Mouse (Mus musculus) kidney, adult 8-10 months (tissue): ENCODE data around the gene Dennd2a.
"Not testable (repeated sequence)": the region's sequence is repeated elsewhere in the genome, so short reads cannot be mapped to it uniquely, and the experiment has no call there.

Experiments used
- DNase-seq, 2 experiments: peaks; one replicate each; pipeline ENCODE4 v3.0.0; 2022

Dennd2a gene

GRCm38 (mm10) chr6:39445801-39446572 is 111.7 kb downstream of the Dennd2a start:
- no peak for DNase-seq

DNA sequence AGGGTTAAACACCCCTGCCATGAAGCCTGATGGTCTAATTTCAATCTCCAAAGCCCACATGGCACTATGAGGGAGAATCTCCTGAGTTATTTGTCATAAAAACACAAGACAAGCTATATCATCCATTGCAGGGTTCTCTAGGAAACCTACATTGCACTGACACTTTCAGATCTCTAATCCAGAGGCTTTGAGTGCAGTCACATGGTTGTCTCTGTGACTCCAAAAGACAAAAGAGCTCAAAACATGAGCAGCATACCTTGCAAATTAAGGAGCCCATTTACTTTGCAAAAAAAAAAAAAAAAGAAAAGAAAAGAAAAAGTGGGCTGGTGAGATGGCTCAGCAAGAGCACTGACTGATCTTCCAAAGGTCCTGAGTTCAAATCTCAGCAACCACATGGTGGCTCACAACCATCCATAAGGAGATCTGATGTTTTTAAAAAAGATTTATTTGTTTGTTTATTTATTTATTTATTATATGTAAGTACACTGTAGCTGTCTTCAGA is 114.8 kb downstream of the Dennd2a start:
- DNase-seq, result no peak

DNA sequence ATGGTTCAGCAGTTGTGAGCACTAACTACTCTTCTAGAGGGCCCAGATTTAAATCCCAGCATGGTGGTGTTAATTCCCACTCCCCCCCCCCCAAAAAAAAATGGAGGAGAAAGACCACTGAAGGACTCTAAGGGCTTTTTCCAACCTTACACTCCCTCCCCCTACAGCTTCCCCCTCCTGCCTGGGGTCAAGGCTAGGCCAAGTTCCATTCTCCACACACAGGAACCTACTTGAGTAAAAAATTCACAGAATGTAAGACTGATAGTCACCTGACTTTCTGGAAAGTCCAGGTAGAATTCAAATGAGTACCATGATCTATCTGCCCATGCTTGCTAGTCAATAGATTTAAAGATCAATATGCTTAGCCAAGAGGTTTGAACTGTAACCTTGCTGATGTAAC is 117.5 kb downstream of the Dennd2a start:
- no peak for DNase-seq

DNA sequence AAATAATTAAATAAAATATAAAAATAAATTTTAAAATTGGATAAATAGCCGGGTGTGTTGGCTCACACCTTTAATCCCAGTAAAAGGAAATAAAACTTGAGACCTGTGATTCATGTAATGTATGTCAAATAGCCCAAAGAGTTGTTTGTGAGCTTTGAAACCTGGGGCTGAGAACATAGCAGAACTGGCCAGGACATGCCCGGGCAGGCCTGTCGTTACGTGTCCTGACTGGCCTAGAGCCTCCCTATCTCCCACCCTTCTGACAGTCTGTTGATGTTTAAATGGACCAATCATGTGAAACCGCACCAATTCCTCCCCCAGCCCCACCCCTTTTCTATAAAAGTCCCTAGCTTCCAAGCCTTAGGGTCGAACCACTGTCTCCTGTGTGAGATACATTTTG is 120.1 kb downstream of the Dennd2a start:
- not testable (repeated sequence) for DNase-seq

DNA sequence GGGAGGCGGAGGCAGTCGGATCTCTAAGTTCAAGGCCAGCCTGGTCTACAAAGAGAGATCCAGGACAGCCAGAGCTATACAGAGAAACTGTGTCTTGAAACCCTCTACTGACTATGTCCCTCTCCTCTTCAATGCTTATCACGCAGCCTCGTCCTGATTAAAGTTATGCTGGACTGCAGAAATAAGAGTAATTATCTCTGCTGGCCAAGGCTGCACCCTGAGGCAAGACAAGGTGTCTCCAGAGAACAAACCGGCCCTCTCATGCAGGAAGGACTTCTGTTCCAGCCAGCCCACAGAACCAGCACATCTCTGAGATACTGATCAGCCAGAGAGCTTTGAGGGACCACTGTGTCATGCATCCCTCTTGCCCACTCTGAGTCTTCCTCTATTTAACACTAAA is 121.8 kb downstream of the Dennd2a start:
- DNase-seq, result no peak

DNA sequence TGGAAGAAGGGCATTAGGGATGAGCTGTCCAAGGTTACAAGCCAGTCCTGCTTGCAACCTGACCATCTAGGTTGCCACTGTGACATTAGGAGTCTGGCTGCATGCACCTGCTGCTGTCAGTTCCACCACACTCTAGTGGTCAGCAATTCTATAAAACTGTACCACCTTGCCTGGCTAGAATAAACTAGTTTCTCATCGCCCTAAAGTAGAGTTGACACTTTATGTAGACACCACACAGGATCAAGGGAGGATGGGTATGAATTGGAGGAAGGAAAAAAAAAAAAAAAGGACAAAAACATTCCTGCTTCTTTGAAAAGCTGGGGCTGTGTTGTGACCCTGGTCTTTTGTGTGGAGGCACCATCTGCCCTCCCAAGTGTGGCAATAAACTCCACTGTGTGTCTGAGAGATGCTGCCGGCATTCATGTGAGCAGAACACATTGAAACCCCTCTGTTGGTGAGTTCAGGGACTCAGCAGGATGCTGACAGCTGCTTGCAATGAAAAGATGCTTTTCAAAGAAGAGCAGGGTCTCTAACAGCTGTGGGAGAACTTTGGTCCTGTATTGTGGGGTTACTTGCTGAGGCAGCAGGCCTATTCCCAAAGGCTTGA is 122.7 kb downstream of the Dennd2a start:
- no peak for DNase-seq

- DNase-seq, result no peak
Observed at GRCm38 (mm10) chr6:39434111-39434885, 123.4 kb downstream of the Dennd2a start.

- DNase-seq, result no peak
Observed at GRCm38 (mm10) chr6:39433701-39434100, 124.0 kb downstream of the Dennd2a start.

- DNase-seq, result no peak
Observed at GRCm38 (mm10) chr6:39433174-39433573, 124.5 kb downstream of the Dennd2a start.

- DNase-seq, result no peak
Observed at GRCm38 (mm10) chr6:39430722-39431121, 126.9 kb downstream of the Dennd2a start.

GRCm38 (mm10) chr6:39429007-39429788 is 128.5 kb downstream of the Dennd2a start:
- no peak for DNase-seq

- DNase-seq, result no peak
Observed at GRCm38 (mm10) chr6:39427276-39428003, 130.2 kb downstream of the Dennd2a start.

DNA sequence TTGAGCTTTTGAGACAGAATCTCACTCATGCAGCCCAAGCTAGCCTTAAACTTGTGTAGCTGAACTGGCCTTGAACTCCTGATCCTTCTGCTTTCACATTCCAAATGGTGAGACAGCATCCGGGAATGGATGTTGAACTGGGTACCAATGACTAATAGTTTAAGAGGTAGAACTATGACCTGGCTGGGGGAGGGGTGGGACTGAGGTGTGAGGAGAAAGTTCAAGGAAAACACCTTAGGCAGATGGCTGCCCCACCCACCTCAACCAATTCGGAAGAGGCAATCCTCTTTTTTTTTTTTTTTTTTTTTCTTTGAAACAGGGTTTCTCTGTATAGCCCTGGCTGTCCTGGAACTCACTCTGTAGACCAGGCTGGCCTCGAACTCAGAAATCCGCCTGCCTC is 130.9 kb downstream of the Dennd2a start:
- no peak for DNase-seq

- no peak for DNase-seq
Observed at GRCm38 (mm10) chr6:39425181-39425580, 132.5 kb downstream of the Dennd2a start.

GRCm38 (mm10) chr6:39423686-39424085 is 134.0 kb downstream of the Dennd2a start:
- no peak for DNase-seq

GRCm38 (mm10) chr6:39423130-39423551 is 134.5 kb downstream of the Dennd2a start:
- DNase-seq, result no peak

GRCm38 (mm10) chr6:39420867-39421266 is 136.8 kb downstream of the Dennd2a start:
- no peak for DNase-seq

DNA sequence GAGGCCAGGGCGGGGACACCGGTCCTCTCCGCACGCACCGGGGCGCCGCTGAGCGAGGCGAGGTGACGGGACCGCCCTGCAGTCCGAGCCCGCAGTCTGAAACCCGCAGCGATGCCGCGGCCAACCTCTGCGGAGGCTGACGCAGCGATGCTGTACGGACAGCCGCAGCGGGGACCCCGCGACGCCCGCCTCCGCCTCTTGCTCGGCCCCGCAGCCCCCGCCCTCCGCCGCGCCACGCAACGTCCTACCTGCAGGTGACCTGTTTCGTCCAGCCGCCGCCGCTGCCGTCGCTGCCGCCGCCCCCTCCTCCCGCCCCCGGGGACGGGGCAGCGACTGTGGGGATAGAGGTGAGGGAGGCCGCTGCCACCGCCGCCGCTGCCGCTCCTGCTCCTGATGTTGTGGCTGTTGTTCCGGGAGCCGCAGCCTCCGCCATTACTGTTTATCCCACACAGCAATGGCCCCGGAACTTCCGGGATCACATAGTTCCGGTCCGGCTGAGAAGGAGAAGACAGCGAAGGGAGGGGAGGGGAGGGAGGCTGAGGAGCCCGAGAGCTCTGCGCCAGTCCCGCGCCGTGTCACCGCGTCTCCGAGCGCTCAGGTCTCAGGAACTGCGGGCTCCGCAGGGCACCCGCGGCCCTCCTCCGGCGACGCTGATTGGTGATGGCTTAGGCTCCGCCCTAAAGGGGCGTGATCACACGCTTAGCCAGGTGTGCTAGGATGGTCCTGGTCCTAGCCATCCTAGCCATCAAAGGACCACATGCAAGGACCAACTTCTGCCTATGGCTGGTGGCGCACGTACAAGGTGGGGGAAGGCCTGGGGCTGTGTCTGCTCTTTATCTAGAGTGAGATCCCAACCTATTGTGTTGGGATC is 137.6 kb downstream of the Dennd2a start, which contains the start of gene Mkrn1:
Gene Mkrn1, minus strand, starts transcription at position 612 of the 871 bp plus-strand sequence.
- DNase-seq, result peak; percentile 82 to 86

DNA sequence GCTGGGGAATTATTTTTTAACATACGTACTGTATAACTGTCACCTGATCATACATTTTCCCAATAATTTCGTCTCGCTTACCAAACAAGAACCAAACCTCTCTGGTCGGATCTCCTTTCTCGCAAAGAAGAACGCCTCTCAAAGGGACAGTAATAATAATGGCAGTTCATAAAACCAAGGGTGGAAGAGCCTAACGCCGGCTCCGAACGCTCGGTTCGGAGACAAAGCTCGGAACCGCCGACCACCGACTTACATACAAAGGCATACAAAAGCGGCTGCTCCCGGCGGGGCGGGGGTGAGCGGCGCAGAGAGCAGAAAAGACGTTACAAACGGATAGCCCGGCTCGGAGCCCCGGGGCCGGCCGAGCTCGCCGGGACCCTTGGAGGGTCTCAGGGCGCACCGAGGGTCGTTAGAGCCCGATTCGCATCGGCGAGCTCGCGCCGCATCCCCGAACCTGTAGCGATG is 138.2 kb downstream of the Dennd2a start:
- peak in 1 of 2 experiments; percentile 22 for DNase-seq

- not testable (repeated sequence) for DNase-seq
Observed at GRCm38 (mm10) chr6:39416654-39417053, 141.0 kb downstream of the Dennd2a start.

DNA sequence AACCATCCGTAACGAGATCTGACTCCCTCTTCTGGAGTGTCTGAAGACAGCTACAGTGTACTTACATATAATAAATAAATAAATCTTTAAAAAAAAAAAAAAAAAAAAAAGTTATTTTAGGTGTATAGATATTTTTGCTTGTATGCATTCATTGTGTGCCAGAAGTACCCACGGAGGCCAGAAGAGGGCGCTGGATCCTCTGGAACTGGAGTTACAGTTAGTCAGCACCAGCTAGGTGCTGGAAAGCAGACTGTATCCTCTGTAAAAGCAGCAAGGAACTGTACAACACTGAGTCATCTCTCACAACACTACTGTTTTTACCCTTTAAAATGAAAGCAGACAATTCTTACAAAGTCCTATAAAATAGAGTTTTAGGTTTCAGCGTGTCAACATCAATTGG is 141.9 kb downstream of the Dennd2a start:
- DNase-seq, result peak; percentile 30 to 76
